Mouse (Mus musculus): Measurements from ENCODE around the gene Smco3.
A peak's percentile ranks its signal among the peaks of the same experiment; 100 is the strongest.

Gene Smco3

DNA sequence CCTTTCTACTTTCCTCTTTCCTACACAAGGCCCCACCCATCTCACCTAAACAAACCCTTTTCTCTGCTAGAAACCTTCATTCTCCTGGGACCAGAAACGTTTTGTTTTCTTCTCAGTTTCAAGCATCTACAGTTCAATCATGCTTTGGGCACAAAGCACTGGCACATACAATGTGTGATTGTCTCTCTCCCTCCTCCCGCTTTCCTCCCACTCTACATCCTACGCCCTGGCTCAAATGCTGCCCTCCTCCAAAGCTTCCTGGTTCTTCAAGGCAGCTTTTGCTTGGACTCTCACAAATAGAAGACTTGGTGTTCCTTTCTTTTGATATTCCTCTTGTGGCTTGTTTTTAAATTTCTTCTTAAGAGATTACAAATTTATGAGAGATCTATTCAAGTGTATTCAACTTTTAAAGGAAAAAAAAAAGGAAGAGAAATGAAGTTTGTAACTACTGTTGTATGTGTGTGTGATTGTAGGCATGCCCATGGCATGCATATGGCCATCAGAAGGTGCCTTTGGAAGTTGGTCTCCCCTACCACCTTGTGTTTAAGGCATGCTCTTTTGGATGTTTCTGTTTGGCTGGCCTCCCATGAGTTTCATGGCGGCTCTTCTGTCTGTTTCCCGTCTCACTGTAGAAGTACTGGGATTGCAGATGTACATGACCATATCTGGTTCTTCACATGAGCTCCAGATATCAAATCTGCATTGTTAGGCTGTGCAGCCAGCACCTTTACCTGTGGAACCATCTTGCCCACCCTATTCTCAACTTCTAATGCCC, 10.6 kb upstream of the Smco3 start:
- DNase-seq: no peak

DNA sequence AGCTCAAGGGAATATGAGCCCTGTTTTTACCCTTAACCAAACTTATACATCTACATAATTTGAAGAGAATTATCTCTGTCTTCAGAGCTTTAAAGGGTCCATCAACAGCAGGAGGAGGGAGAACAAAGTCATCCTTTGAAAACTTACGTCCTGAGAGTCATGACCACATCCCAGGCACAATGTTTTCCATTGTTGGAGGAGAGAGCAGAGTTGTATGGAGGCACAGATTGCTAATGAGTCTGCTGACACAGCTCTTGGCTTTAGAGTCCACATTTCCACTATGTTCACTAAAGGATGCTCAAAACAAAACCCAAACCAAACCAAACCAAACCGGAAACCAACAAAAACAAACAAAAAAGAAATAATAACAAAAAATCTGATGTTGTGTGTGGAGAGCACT, 9.7 kb upstream of the Smco3 start:
- no peak for DNase-seq

GRCm38 (mm10) chr6:136837323-136837722, 2.1 kb upstream of the Smco3 start:
- DNase-seq: no peak

- peak; percentile 22 for DNase-seq
Observed at GRCm38 (mm10) chr6:136831712-136832111, 3.5 kb downstream of the Smco3 start.

DNA sequence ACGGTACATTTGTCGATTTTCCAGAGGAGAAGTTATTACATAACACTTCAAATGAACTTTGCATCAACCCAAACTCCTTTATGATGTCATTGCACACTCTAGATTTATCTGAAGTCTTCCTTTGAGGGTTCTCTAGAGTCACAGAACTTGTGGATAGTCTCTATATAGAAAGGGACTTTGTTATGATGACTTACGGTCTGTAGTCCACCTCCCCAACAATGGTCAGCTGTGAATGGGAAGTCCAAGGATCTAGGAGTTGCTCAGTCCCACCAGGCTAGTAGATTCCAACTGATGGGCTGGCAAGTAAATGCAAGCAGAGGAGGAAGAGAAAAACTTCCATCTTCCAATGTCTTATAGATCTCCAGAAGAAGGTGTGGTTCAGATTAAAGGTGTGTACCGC, 6.6 kb downstream of the Smco3 start:
- DNase-seq: no peak

- DNase-seq: peak; percentile 98
Observed at GRCm38 (mm10) chr6:136827881-136828561, 7.2 kb downstream of the Smco3 start, which contains the start of gene Wbp11. TSS of gene Wbp11 (minus strand) at chr6:136828233.

DNA sequence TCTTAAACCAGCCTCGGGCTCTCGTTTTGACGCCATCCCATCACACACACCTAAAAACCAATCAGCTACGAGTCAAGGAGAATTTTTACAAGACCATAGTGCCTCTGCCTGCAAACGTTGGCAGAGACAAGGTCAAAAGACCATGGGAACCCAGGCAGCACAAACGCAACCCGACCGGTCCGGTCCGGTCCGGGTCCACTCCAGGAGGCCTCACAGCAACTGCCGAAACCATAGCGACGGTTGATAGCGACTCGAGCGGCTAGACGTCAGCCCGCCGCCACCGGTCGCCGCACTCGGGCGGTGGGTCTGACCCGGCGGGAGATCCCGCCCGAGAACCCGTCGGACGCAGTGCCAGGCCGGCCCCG, 7.8 kb downstream of the Smco3 start, which contains the start of gene BC049715:
TSS of gene BC049715 (plus strand) at position 111 of the 365 bp plus-strand sequence.
- DNase-seq: peak; percentile 31

DNA sequence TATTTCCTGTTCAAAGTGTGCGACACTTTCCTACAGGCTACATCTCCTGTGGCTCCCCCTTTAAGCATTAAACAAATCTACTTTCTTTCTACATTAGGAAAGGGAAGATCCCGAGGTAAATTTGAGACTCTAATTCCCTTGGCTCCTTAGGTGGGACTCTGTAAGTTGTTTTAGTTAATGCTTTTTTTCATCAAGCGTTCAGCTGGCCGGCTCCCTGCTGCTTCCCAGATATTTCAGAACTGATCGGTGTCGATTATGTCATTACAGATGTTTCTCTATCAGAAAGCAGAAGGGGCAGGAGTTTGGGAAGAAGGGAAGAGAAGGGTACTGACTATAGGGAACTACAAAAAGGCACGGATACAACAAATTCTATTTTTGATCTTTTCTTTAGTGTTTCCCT, 8.1 kb downstream of the Smco3 start:
- DNase-seq: no peak

- no peak for DNase-seq
Observed at GRCm38 (mm10) chr6:136824987-136825386, 10.3 kb downstream of the Smco3 start.

DNA sequence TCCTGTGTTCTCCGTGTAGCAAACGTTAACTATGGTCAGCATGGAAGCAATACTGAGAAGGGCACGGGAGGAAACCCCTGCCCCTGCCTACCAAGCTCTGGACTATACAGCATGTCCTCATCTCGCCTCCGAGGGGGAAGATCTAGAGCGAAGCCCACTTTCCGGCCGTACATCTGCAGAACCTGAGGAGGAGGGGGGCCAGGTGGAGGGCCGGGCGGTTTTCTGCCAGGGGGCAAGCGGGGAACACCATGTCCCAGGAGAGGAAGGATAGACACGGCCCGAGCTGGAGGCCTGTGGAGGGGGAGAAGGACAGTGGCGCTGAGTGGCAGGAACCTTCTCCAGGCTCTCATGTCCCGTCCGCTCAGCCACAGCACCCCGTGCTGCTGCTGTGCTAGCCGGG, 14.2 kb downstream of the Smco3 start:
- no peak for DNase-seq

DNA sequence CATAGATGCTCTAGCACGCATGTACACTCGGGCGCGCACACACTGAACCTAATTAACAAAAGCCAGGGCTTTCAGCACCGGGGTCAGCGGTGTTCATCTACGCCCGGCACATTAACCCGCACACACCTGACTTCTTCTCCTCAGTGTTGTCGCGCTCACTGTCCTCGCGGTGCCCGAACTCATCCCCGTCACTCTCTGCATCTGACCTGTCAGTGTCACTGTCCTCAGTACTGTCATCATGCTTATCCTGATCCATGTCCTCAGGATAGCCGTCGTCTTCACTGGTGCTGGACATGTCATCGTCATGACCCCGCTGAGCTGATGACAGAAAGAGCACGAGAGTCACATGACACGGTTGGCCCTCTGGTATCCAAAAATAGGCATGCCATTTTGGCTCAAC, 14.9 kb downstream of the Smco3 start:
- DNase-seq: no peak

GRCm38 (mm10) chr6:136817549-136817948, 17.7 kb downstream of the Smco3 start:
- DNase-seq: no peak

DNA sequence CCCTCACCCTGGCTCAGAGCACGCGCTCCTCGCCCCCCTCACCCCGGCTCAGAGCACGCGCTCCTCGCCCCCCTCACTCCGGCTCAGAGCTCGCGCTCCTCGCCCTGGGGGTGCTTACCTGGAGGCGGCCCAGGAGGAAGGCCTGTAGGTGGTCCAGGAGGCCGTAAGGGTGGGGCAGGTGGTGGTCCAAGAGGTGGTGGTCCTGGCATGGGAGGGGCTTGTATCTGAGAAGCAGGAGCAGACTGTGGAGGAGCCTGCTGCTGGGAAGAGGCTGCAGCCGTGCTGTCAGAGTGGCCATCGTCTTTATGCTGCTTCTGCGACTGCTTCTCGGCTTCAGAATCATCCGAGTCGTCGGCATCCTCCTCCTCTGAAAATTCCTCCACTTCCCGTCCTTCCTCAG, 18.4 kb downstream of the Smco3 start:
- DNase-seq: no peak

- no peak for DNase-seq
Observed at GRCm38 (mm10) chr6:136815381-136815780, 19.9 kb downstream of the Smco3 start.

GRCm38 (mm10) chr6:136813117-136813516, 22.1 kb downstream of the Smco3 start:
- peak; percentile 58 for DNase-seq

- DNase-seq: no peak
Observed at GRCm38 (mm10) chr6:136811196-136811595, 24.1 kb downstream of the Smco3 start.

GRCm38 (mm10) chr6:136809673-136810072, 25.6 kb downstream of the Smco3 start:
- DNase-seq: no peak

GRCm38 (mm10) chr6:136809077-136809476, 26.2 kb downstream of the Smco3 start:
- peak; percentile 93 for DNase-seq

DNA sequence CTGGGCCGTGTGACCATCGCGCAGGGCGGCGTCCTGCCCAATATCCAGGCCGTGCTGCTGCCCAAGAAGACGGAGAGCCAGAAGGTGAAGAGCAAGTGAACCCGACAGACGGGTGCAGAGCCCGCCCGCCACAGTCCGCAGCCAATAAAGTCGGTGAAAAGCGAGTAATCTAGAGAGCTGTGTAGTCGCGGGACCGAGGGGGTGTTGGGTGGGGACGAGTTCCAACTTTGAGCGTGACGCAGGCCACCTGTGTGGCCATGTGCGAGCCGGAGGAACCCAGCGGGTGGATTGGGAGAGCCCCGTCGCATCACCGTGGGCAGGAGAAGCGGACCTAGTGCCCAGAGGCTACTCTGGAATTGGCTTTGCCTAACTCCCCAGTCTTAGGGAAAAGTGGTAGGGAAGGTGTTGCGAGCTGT, 26.6 kb downstream of the Smco3 start:
- peak; percentile 40 for DNase-seq

DNA sequence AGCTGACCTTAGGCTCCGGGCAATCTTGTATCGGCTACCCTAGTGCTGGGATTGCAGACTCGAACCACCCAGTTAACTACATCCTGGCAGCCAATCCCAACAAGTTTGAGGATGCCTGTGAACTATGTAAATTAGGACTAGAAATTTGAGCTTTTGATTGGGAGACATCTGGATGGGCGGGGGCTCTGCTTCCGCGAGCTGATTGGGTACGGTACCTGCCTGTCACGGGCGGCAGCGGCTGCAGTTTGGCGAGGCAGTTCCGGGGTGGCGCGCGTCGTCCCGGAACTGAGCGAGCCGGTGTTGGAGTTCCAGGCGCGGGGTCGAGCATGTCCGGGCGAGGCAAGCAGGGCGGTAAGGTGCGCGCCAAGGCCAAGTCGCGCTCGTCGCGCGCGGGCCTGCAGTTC, 27.2 kb downstream of the Smco3 start, which contains the start of gene H2afj:
TSS of gene H2afj (plus strand) at position 231 of the 404 bp plus-strand sequence.
- peak; percentile 99 for DNase-seq

- no peak for DNase-seq
Observed at GRCm38 (mm10) chr6:136807395-136808013, 27.7 kb downstream of the Smco3 start.

DNA sequence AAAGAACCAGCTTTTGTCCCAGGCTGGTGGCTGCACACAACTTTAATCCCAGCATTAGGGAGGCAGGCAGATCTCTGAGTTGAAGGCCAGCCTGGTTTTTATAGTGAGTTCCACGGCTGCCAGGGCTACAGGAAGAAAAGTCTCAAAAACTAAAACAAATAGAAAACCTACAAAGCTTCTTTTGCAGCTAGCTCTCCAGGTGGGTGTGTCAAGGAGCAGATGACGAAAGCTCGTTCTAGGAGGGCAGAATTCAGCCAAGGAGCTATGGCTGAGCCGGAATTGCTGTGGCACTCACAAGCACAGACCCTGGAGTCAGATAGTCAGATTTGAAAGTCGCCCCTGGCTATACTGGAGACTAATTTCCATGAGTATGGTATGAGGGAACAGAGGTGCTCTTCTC, 28.4 kb downstream of the Smco3 start:
- peak; percentile 78 for DNase-seq

GRCm38 (mm10) chr6:136805409-136805775, 29.9 kb downstream of the Smco3 start:
- no peak for DNase-seq
